Mouse (Mus musculus): ENCODE measurements at regions not wholly inside any gene's neighbourhood (a gene's known extent, or its start where the extent isn't known, plus 50 kb on each side); places are given as distances from the start of the nearest gene placed in this dataset.

GRCm38 (mm10) chr2:72541246-72541645, 65.3 kb downstream of the Cdca7 start:
- no peak for DNase-seq (ENCODE audit: low spot score)

- no peak for DNase-seq (ENCODE audit: low spot score)
Measured at GRCm38 (mm10) chr2:72545453-72545852, 69.5 kb downstream of the Cdca7 start.

- DNase-seq (ENCODE audit: low spot score) = no peak
Measured at GRCm38 (mm10) chr2:72546476-72546875, 70.5 kb downstream of the Cdca7 start.

GRCm38 (mm10) chr2:72546963-72547362, 71.0 kb downstream of the Cdca7 start:
- no peak for DNase-seq (ENCODE audit: low spot score)

GRCm38 (mm10) chr2:72551268-72551667, 75.3 kb downstream of the Cdca7 start:
- no peak for DNase-seq (ENCODE audit: low spot score)

GRCm38 (mm10) chr2:72554603-72555002, 78.6 kb downstream of the Cdca7 start:
- no peak for DNase-seq (ENCODE audit: low spot score)

GRCm38 (mm10) chr2:72555116-72555515, 79.2 kb downstream of the Cdca7 start:
- DNase-seq (ENCODE audit: low spot score) = no peak

- no peak for DNase-seq (ENCODE audit: low spot score)
Measured at GRCm38 (mm10) chr2:72555556-72555955, 79.6 kb downstream of the Cdca7 start.

- DNase-seq (ENCODE audit: low spot score) = no peak
Measured at GRCm38 (mm10) chr2:72556064-72556821, 80.3 kb downstream of the Cdca7 start.

GRCm38 (mm10) chr2:72557161-72557560, 81.2 kb downstream of the Cdca7 start:
- DNase-seq (ENCODE audit: low spot score) = no peak

GRCm38 (mm10) chr2:72557565-72558260, 81.8 kb downstream of the Cdca7 start:
- no peak for DNase-seq (ENCODE audit: low spot score)

- no peak for DNase-seq (ENCODE audit: low spot score)
Measured at GRCm38 (mm10) chr2:72561383-72561782, 85.4 kb downstream of the Cdca7 start.

GRCm38 (mm10) chr2:72578322-72578721, 102.4 kb downstream of the Cdca7 start:
- no peak for DNase-seq (ENCODE audit: low spot score)

GRCm38 (mm10) chr2:72581136-72581535, 105.2 kb downstream of the Cdca7 start:
- DNase-seq (ENCODE audit: low spot score) = no peak

- peak; percentile 13 for DNase-seq (ENCODE audit: low spot score)
Measured at GRCm38 (mm10) chr2:72588814-72589213, 112.9 kb downstream of the Cdca7 start.

GRCm38 (mm10) chr2:72592011-72592410, 116.1 kb downstream of the Cdca7 start:
- no peak for DNase-seq (ENCODE audit: low spot score)

GRCm38 (mm10) chr2:72596994-72597925, 121.3 kb downstream of the Cdca7 start:
- no peak for DNase-seq (ENCODE audit: low spot score)

GRCm38 (mm10) chr2:72597941-72598340, 122.0 kb downstream of the Cdca7 start:
- DNase-seq (ENCODE audit: low spot score) = no peak

- DNase-seq (ENCODE audit: low spot score) = no peak
Measured at GRCm38 (mm10) chr2:72600723-72601122, 124.8 kb downstream of the Cdca7 start.

- DNase-seq (ENCODE audit: low spot score) = no peak
Measured at GRCm38 (mm10) chr2:72602152-72602551, 126.2 kb downstream of the Cdca7 start.

- DNase-seq (ENCODE audit: low spot score) = no peak
Measured at GRCm38 (mm10) chr2:72612221-72612620, 136.3 kb downstream of the Cdca7 start.

GRCm38 (mm10) chr2:72614256-72614655, 138.3 kb downstream of the Cdca7 start:
- DNase-seq (ENCODE audit: low spot score) = peak; percentile 40

All from ovary, postnatal 14 days (tissue).